Mouse (Mus musculus) thymus, postnatal 4 days (tissue): ENCODE measurements around the gene Bace1.

Source experiments
- DNase-seq: peaks from one replicate; pipeline ENCODE4 v3.0.0; 2021

The Bace1 gene

GRCm38 (mm10) chr9:45838434-45839138 is at the start of gene Bace1:
TSS of gene Bace1 (plus strand) at chr9:45838580.
- peak; percentile 43 for DNase-seq

DNA sequence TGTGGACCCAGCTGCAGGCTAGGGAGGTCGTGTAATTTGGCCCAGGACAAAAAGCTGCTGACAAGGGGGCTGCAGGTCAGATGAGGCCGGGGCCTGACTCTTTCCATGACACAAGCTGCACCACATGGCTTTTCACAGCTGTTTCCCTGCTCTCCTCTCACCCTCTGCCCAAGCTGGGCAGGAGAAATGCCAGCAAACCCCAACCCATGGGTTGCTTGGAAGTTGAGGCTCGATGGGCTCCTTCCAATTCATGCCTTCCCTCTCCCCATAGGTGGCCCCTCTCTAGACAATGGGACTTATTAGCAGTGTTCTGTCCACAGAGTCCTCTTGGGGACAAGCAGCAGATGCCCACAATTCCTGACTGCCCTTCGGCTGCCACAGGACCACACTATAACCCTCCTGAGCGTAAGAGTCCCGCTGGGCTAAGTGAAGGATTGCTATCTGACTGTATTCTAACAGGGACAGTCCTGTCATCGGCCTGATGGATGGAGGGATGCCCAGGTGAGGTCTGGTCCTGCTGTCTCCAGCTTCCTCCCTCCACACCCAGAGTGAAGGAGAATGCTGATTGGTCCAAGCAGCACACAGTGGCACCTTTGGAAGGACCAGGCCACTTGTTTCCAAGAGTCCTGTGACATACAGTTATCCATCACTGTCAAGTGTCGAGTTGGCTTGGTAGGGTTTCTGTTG is 46.8 kb upstream of the Bace1 start:
- DNase-seq, result no peak

DNA sequence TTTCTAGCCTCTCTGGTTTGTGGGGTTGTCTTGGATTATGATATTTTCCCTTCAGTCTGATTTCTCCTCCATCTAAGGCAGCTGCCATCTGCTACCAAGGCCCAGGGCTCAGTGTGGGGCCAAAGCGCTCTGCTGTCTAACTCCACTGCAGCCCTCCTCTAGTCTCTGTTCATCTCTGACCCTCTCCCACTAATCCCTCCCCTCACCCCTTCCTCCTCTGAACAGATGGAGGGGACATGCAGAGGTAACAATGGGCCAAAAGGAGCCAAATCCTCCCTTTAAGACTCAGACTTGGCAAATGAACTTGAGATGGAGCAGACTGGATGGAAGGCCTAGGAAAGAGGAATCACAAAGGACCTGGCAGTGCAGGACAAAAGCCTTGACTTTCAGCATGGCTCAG is 46.1 kb upstream of the Bace1 start:
- no peak for DNase-seq

DNA sequence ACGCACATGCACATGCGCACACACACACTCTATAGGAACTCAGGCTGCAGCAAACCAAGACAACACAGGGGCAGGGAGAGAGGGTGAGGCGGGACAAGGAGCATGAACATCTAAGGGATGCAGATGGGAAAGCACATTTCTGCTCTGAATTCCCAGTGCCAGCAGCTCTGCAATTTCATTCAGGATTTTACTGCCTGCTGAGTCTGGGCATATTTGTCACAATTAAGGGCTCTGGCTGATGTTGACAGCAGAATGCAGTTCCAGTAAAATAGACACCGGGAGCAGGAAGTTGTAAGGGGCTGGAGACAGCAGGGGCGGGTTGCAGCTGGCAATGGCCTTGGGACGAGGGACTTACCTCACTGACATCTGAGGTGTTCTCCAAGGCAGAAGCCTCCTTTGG is 44.7 kb upstream of the Bace1 start:
- DNase-seq, result no peak

GRCm38 (mm10) chr9:45795722-45796121 is 42.7 kb upstream of the Bace1 start:
- no peak for DNase-seq

- no peak for DNase-seq
Measured at GRCm38 (mm10) chr9:45797271-45797670, 41.1 kb upstream of the Bace1 start.

DNA sequence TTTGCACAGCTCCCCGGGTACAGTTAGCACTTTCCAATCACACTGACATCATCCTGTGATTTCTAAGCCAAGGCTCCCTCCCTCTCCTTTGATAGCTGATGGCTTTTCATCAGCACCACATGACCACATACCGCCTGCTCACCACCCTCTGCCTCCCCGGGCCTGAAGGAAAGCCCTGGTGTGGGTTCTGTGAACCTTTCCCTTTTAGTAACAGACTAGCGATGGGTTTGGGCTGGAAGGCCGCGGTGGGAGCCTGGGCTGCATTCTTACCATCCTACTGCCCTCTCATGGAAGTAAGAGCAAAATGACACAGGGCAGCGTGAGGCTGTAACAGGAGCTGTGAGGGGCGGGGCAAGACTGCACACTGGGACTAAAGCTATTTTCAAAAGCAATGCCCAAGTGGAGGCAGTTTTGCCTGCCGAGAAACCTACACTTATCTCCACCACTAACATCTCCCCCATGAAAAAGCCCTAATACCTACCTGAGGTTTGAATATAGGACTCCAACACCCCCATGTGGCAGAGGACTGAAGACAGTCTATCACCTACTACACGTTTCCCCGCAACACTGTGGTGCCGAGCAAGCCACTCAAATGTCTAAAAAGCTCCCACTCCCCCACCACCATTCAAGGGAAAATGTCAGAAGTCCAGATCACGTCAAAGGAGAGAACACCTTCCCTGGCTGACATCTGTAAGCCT is 39.8 kb upstream of the Bace1 start:
- no peak for DNase-seq

GRCm38 (mm10) chr9:45799402-45799801 is 39.0 kb upstream of the Bace1 start:
- no peak for DNase-seq

DNA sequence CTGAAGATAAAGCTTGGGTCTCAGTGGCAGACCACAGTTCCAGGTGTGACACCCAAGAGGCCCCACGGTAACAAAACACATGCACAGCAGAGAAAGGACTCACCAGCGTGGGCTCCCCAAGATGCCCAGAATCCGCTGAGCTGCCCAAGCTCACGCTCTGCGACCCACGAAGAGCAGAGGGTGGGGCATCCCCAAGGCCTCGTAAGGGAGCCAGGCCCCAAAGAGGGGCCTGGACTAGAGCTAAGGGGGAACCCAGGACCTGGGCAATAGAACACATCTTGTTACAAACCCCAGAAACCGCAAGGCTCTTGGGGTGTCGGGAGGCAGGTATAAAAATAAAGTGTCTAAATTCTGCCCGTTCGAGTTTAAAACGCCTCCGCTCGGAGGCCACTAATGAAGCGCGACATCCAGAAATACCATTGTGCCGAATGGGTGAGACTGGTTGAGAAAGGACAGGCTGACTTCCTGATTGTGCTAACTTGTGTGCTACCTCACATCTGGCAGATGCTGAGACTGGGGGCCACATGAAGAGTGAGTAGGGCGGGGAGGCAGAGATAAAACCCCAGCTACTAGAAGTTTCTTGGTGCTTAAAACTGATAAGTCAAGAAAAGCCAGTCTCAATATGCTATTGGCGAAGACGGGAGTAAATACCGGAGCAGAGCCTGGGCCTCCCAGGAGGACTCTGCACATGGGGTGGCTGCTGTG is 35.2 kb upstream of the Bace1 start:
- DNase-seq, result no peak

GRCm38 (mm10) chr9:45806847-45807246 is 31.5 kb upstream of the Bace1 start:
- DNase-seq, result no peak

- DNase-seq, result no peak
Measured at GRCm38 (mm10) chr9:45807337-45807736, 31.0 kb upstream of the Bace1 start.

DNA sequence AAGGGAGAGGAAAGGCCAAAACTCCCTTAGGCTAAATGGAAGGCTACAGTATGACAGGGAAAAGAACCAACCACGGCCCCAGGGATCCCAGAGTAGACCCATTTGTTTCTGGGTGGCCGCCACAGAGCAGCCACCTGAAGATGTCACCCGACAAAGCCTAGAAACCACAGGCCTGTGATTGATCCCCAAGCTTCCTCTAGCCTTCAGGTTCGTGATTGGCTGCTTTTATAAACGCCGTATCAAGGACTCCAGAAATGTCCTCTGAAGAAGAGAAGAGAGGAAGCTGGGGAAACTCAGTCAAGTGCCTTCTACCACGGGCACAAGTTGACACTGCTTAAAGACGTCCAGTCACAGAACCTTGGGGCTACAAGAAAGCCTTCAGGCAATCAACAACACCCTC is 30.6 kb upstream of the Bace1 start:
- peak; percentile 42 for DNase-seq

GRCm38 (mm10) chr9:45811946-45812345 is 26.4 kb upstream of the Bace1 start:
- DNase-seq, result no peak

GRCm38 (mm10) chr9:45815113-45815512 is 23.3 kb upstream of the Bace1 start:
- no peak for DNase-seq

- no peak for DNase-seq
Measured at GRCm38 (mm10) chr9:45815525-45815924, 22.9 kb upstream of the Bace1 start.

- DNase-seq, result no peak
Measured at GRCm38 (mm10) chr9:45818406-45819011, 19.9 kb upstream of the Bace1 start.

GRCm38 (mm10) chr9:45827663-45828290 is 10.6 kb upstream of the Bace1 start:
- DNase-seq, result no peak

DNA sequence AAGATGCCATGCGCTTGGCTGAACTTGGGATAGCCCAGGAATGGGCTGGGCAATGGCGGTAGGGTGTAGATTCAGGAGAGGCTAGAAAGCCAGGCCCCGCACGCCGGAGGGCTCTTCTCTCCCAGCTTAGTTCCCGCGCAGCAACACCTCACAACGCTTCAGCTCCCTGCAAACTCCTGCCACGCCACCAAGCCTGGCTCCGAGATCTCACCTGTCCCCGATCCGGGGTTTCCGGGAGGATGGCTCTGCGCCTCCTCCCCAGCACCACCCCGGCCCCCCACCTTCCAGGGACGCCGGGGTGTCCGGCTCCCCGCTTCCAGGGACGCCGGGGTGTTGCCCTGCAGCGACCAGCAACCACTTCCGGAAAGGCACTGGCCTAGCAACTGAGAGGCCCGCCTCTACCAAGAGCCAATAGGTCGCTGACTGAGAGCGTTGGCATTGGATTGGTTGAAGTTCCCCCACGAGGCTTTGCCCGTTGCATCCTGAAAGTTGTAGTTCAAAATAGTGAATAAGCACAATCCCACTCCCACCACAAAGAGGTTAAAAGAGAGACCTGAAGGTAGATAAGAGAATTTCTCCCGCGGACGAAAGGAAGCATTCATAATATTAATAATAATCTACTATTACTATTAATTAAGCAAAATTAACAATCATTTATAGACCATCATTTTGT is 10.0 kb upstream of the Bace1 start, which contains the start of gene Cep164:
TSS of gene Cep164 (minus strand) at position 401 of the 673 bp plus-strand sequence.
- peak; percentile 81 for DNase-seq

GRCm38 (mm10) chr9:45829107-45829506 is 9.3 kb upstream of the Bace1 start:
- peak; percentile 90 for DNase-seq

DNA sequence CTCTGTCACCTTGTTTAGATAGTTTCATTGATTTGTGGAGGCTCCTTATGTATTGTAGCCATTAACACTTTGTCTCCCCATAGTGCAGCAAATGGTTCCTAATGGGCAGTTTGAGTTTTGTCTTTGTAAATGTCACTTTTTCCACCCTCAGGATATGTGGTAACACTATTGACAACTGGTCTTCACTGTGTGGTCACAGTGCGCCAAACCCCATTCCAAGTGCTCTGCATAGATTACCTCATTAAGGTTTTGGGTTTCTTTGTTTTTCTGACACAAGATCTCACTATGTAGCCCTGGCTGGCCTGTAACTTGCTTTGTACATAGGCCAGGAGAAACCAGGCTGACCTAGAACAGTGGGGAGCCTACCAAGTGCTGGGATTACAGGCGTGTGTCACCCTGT is 5.5 kb upstream of the Bace1 start:
- no peak for DNase-seq

DNA sequence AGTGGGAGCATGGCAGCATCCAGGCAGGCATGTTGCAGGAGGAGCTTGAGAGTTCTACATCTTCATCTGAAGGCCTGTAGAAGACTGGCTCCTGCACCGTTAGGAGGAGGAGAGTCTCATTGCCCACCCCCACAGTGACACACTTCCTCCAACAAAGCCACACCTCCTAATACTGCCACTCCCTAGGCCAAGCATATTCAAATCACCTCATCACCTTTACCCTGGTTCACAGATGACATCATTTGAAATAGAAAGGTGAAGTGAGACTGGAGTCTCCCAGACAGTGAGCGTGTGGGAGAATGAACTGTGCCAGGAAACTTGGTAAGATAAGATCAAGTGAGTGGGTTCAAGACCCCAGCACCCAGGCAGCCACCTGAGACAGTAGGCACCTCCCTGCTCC is 4.9 kb upstream of the Bace1 start:
- DNase-seq, result no peak

- no peak for DNase-seq
Measured at GRCm38 (mm10) chr9:45838069-45838433, 329 bp upstream of the Bace1 start.
